Mouse (Mus musculus) hindlimb bud, embryonic 11.5 days (tissue): ENCODE results near the gene Grid1.

Experiments used
- DNase-seq: peaks from one replicate; pipeline ENCODE4 v3.0.0-alpha.2; 2012; ENCODE audit warnings: low read depth, low spot score; ENCODE audit errors: extremely low spot score

Gene Grid1

GRCm38 (mm10) chr14:34989131-34989530, 169.2 kb downstream of the Grid1 start:
- no peak for DNase-seq

- no peak for DNase-seq
Measured at GRCm38 (mm10) chr14:35006736-35007135, 186.8 kb downstream of the Grid1 start.

GRCm38 (mm10) chr14:35008674-35009073, 188.8 kb downstream of the Grid1 start:
- no peak for DNase-seq

- no peak for DNase-seq
Measured at GRCm38 (mm10) chr14:35009074-35009473, 189.2 kb downstream of the Grid1 start.

GRCm38 (mm10) chr14:35026686-35027085, 206.8 kb downstream of the Grid1 start:
- DNase-seq = no peak

- DNase-seq = no peak
Measured at GRCm38 (mm10) chr14:35027501-35028140, 207.7 kb downstream of the Grid1 start.

GRCm38 (mm10) chr14:35029626-35030025, 209.7 kb downstream of the Grid1 start:
- no peak for DNase-seq

GRCm38 (mm10) chr14:35030271-35030670, 210.4 kb downstream of the Grid1 start:
- DNase-seq = no peak

GRCm38 (mm10) chr14:35032283-35032682, 212.4 kb downstream of the Grid1 start:
- DNase-seq = no peak

GRCm38 (mm10) chr14:35044268-35044667, 224.4 kb downstream of the Grid1 start:
- no peak for DNase-seq

- DNase-seq = no peak
Measured at GRCm38 (mm10) chr14:35044918-35045698, 225.2 kb downstream of the Grid1 start.

GRCm38 (mm10) chr14:35049231-35049630, 229.3 kb downstream of the Grid1 start:
- DNase-seq = no peak

- DNase-seq = no peak
Measured at GRCm38 (mm10) chr14:35054139-35054538, 234.2 kb downstream of the Grid1 start.

- DNase-seq = no peak
Measured at GRCm38 (mm10) chr14:35074636-35075035, 254.7 kb downstream of the Grid1 start.

GRCm38 (mm10) chr14:35079954-35080353, 260.0 kb downstream of the Grid1 start:
- DNase-seq = no peak

GRCm38 (mm10) chr14:35092646-35093045, 272.7 kb downstream of the Grid1 start:
- DNase-seq = no peak

- no peak for DNase-seq
Measured at GRCm38 (mm10) chr14:35093561-35094186, 273.8 kb downstream of the Grid1 start.

GRCm38 (mm10) chr14:35095506-35096059, 275.7 kb downstream of the Grid1 start:
- no peak for DNase-seq

GRCm38 (mm10) chr14:35096085-35096484, 276.2 kb downstream of the Grid1 start:
- no peak for DNase-seq

- no peak for DNase-seq
Measured at GRCm38 (mm10) chr14:35097166-35097565, 277.3 kb downstream of the Grid1 start.

- DNase-seq = no peak
Measured at GRCm38 (mm10) chr14:35103639-35104210, 283.8 kb downstream of the Grid1 start.
